Mouse (Mus musculus): ENCODE measurements around the gene Pin4. TPM values are rescaled to one million over a fixed set of nuclear protein-coding genes. Genes with fewer than 3 reads are reported as not detected.

Gene Pin4
- polyA plus RNA-seq, 1 experiment from 2014 or later, result 63.4 TPM

Other genes with a start within 250 kb of the Pin4 start
- 1.1 and 2.2 TPM in 2 replicates for gene Rtl5, start 48.1 kb upstream of the Pin4 start, polyA plus RNA-seq (2015; fragmentation: Nextera tagmentation; extraction: Ambion mirVana)
- gene Ercc6l, start 37.6 kb downstream of the Pin4 start, polyA plus RNA-seq (2015; fragmentation: Nextera tagmentation; extraction: Ambion mirVana), result 8.6 and 8.8 TPM in 2 replicates
- gene Rps4x, start 69.9 kb downstream of the Pin4 start, polyA plus RNA-seq (2015; fragmentation: Nextera tagmentation; extraction: Ambion mirVana), result 795 and 837 TPM in 2 replicates
- gene Cited1, start 132.7 kb downstream of the Pin4 start, polyA plus RNA-seq (2015; fragmentation: Nextera tagmentation; extraction: Ambion mirVana), result 15.2 and 17.5 TPM in 2 replicates